Mouse (Mus musculus): ENCODE results near the gene Svs3a. TPM values are rescaled to one million over a fixed set of nuclear protein-coding genes. Genes with fewer than 3 reads are reported as not detected.
"Not testable (repeated sequence)": the region's sequence is repeated elsewhere in the genome, so short reads cannot be mapped to it uniquely, and the experiment has no call there.

Gene Svs3a
- total RNA-seq (2021) = not detected

DNA sequence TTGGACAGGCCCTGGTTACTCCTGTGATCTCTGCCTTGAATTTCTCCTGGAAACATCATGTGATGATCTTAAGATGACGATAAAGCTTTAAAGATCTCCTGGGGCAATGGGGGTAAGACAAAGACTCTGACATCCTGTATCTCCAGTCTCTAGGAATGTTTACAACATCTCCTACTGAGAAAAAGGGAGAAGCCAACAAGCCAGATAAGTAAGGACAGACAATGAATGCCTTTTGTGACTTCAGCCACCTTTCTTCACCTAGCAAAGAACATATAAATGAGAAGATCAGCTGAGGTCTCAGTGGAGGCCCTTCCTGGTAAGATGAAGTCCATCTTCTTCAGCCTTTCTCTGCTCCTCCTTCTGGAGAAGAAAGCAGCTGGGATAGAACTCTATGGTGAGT is at the start of gene Svs3a:
TSS of gene Svs3a (plus strand) at position 301 of the 400 bp plus-strand sequence.
- DNase-seq; intact Hi-C loops (cut with DNase I): not testable (repeated sequence)

- intact Hi-C loops (cut with DNase I) = loop anchor here (2.0 kb wide), 1 partner anchor 34 kb away; no protein-coding TSS in a partner anchor
- DNase-seq = not testable (repeated sequence)
Measured at GRCm38 (mm10) chr2:164256540-164256939, 32.5 kb upstream of the Svs3a start, which contains the start of gene Svs3b. Gene Svs3b (minus strand): TSS chr2:164256640.

GRCm38 (mm10) chr2:164278359-164278758 is 10.7 kb upstream of the Svs3a start, which contains the start of gene Svs4:
Gene Svs4 (minus strand): TSS chr2:164278459.
- DNase-seq = no peak
- intact Hi-C loops (cut with DNase I) = no loop called here

GRCm38 (mm10) chr2:164312599-164312998 is 23.5 kb downstream of the Svs3a start:
- no peak for DNase-seq
- intact Hi-C loops (cut with DNase I) = no loop called here

- DNase-seq; intact Hi-C loops (cut with DNase I): not testable (repeated sequence)
Measured at GRCm38 (mm10) chr2:164315460-164315859, 26.4 kb downstream of the Svs3a start.

DNA sequence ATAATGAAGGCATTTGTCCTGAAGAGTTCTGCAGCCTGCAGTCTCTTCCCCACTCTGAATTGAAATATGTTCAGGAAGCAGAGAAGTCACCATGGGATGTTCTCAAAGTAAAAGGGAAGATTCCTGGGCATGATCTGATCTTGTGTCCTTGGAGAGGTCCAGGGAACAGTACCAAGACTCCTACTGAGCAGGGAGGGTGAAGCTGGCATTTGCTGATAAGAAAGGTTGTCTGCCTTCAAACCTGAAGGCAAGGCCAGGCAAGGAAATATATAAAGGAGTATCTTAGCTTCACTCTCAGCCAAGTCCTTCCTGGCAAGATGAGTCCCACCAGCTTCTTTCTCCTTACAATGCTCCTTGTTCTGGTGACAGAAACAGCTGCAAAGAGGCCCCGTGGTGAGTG is 27.4 kb downstream of the Svs3a start, which contains the start of gene Svs6:
TSS of gene Svs6 (plus strand) at position 301 of the 400 bp plus-strand sequence.
- intact Hi-C loops (cut with DNase I); DNase-seq: not testable (repeated sequence)

DNA sequence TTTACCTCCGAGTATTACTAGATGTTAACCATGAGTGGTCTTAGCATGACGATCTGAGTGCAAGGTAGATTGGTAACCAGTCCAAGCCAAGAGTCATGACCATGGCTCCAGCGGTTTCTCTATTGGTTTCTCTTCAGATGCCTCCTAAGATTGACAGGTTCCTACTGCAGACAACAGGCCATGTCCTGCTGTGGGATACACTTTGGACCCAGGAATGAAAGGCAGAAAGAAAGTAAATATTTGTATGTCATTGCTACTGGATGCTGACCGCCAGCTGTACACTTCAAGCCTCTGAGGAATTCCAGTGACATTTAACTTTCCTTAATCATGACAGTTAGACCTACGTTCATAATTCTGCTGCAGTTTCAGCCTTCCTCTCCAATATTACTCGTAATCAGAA is 31.9 kb downstream of the Svs3a start:
- intact Hi-C loops (cut with DNase I) = no loop called here
- DNase-seq = no peak

- DNase-seq; intact Hi-C loops (cut with DNase I): not testable (repeated sequence)
Measured at GRCm38 (mm10) chr2:164332440-164332839, 43.4 kb downstream of the Svs3a start, which contains the start of gene Svs5. Gene Svs5 (plus strand): TSS chr2:164332740.

Other genes starting within 250 kb of the Svs3a start
- gene Stk4, start 218.9 kb upstream of the Svs3a start, total RNA-seq (2021) = 10 to 100 TPM; 20.9 to 21.4 TPM
- 10 to 100 TPM; 22.8 to 25.9 TPM for gene Tomm34, start 218.1 kb upstream of the Svs3a start, total RNA-seq (2021)
- gene Kcns1, start 118.2 kb upstream of the Svs3a start, total RNA-seq (2021) = under 1 TPM; 0.14 to 0.15 TPM
- gene Wfdc5, start 106.5 kb upstream of the Svs3a start, total RNA-seq (2021) = not detected
- gene Wfdc12, start 98.7 kb upstream of the Svs3a start, total RNA-seq (2021) = not detected
- gene Wfdc15a, start 89.1 kb upstream of the Svs3a start, total RNA-seq (2021) = not detected
- gene Wfdc15b, start 67.6 kb upstream of the Svs3a start, total RNA-seq (2021) = not detected
- not detected for gene Svs2, start 50.8 kb upstream of the Svs3a start, total RNA-seq (2021)
- gene Svs3b, start 32.6 kb upstream of the Svs3a start, total RNA-seq (2021) = not detected
- gene Svs4, start 10.8 kb upstream of the Svs3a start, total RNA-seq (2021) = not detected
- gene Svs6, start 27.5 kb downstream of the Svs3a start, total RNA-seq (2021) = not detected
- not detected for gene Svs5, start 43.5 kb downstream of the Svs3a start, total RNA-seq (2021)
- under 1 TPM; 0.45 to 0.77 TPM for gene Slpi, start 99.8 kb downstream of the Svs3a start, total RNA-seq (2021)
- gene Rbpjl, start 113.9 kb downstream of the Svs3a start, total RNA-seq (2021) = not detected
- gene Matn4, start 115.9 kb downstream of the Svs3a start, total RNA-seq (2021) = 1 to 10 TPM; 1.2 to 2.3 TPM
- 10 to 100 TPM; 24.3 to 39.3 TPM for gene Sdc4, start 154.6 kb downstream of the Svs3a start, total RNA-seq (2021)
- gene Sys1, start 167.7 kb downstream of the Svs3a start, total RNA-seq (2021) = 10 to 100 TPM; 21.3 to 25.1 TPM
- gene Gm20458, start 171.7 kb downstream of the Svs3a start, total RNA-seq (2021) = 1 to 10 TPM; 5.5 to 7.4 TPM
- gene Trp53tg5, start 184.5 kb downstream of the Svs3a start, total RNA-seq (2021) = not detected
- 10 to 100 TPM; 17.1 to 18.9 TPM for gene Dbndd2, start 196.8 kb downstream of the Svs3a start, total RNA-seq (2021)
- gene Pigt, start 208.3 kb downstream of the Svs3a start, total RNA-seq (2021) = 10 to 100 TPM; 56.4 to 56.8 TPM

Data from heart, postnatal 10 days (tissue).